Mouse (Mus musculus) activated CD4-positive, CD25-positive, alpha-beta regulatory T cell, adult 9 weeks (primary cell): Measurements from ENCODE around the gene Asb2. TPM values are rescaled to one million over a fixed set of nuclear protein-coding genes. Genes with fewer than 3 reads are reported as not detected.

Experiments used
- polyA plus RNA-seq: library from polyadenylated mRNA; unstranded; fragments of 100-300 nt; shearing (Covaris generic); gene quantifications from one replicate; pipeline ENCODE4 v1.2.1, GENCODE M21; 2017

Asb2 gene
- polyA plus RNA-seq = 14.6 TPM

GRCm38 (mm10) chr12:103355746-103356414, at the start of gene Asb2:
Gene Asb2 (minus strand): TSS chr12:103356001.

GRCm38 (mm10) chr12:103388505-103389347, 32.9 kb upstream of the Asb2 start, which contains the start of gene Otub2:
Gene Otub2 (plus strand): TSS chr12:103388682.

GRCm38 (mm10) chr12:103310744-103311267, 45.0 kb downstream of the Asb2 start, which contains the start of gene Fam181a:
Gene Fam181a (plus strand): TSS chr12:103310975.

Other genes starting within 250 kb of the Asb2 start
- not detected for gene Prima1, start 113.9 kb downstream of the Asb2 start, polyA plus RNA-seq
- not detected for gene Fam181a, start 45.0 kb downstream of the Asb2 start, polyA plus RNA-seq
- 2.7 TPM for gene Otub2, start 32.7 kb upstream of the Asb2 start, polyA plus RNA-seq
- gene 9330161L09Rik, start 51.8 kb upstream of the Asb2 start, polyA plus RNA-seq = 1.8 TPM
- gene Ddx24, start 69.8 kb upstream of the Asb2 start, polyA plus RNA-seq = 255 TPM
- 502 TPM for gene Ifi27, start 78.2 kb upstream of the Asb2 start, polyA plus RNA-seq
- gene Ifi27l2a, start 87.7 kb upstream of the Asb2 start, polyA plus RNA-seq = 1,693 TPM
- not detected for gene Ifi27l2b, start 101.2 kb upstream of the Asb2 start, polyA plus RNA-seq
- gene Ppp4r4, start 176.3 kb upstream of the Asb2 start, polyA plus RNA-seq = not detected